Mouse (Mus musculus): ENCODE results near the gene Triobp. TPM values are rescaled to one million over a fixed set of nuclear protein-coding genes. Genes with fewer than 3 reads are reported as not detected.
"Not testable (repeated sequence)": the region's sequence is repeated elsewhere in the genome, so short reads cannot be mapped to it uniquely, and the experiment has no call there.

Gene Triobp
- polyA plus RNA-seq, 1 experiment from 2014 or later, result 46.4 TPM

- WGBS, result 76% methylated on average over 3 of the region's 3 CpGs
- Histone ChIP-seq H3K4me3 (ENCODE audit: low read depth, low read length) (no peak overlapping the region), H3K36me3 (ENCODE audit: control insufficient read depth, insufficient read depth, low read length) (peaks cover 17% of the 10 kb centered on the region)
Observed at GRCm38 (mm10) chr15:79006638-79007037, 59.1 kb downstream of the Triobp start.

GRCm38 (mm10) chr15:79007059-79007458, 59.5 kb downstream of the Triobp start:
- no peaks in the 10 kb centered on the region for H3K27me3 ChIP-seq (ENCODE audit: control insufficient read depth, insufficient read depth, low read length)
- H3K4me2 ChIP-seq (ENCODE audit: low read depth), result no peak overlapping the region
- DNase-seq (ENCODE audit: low spot score), result no peak
- H3K4me1 ChIP-seq (ENCODE audit: control insufficient read depth, insufficient read depth, low read length), result peaks cover 8% of the 10 kb centered on the region
- H3K36me3 ChIP-seq (ENCODE audit: control insufficient read depth, insufficient read depth, low read length), result peaks cover 15% of the 10 kb centered on the region
- ATAC-seq (ENCODE audit: insufficient read depth, low FRiP score, low TSS enrichment), result no peak
- no peak overlapping the region for H3K9ac ChIP-seq (ENCODE audit: low read length)
- no peaks in the 10 kb centered on the region for H3K9me3 ChIP-seq (ENCODE audit: control insufficient read depth, low read length)
- WGBS, result 92% methylated on average over 5 of the region's 5 CpGs
- H3K27ac ChIP-seq (ENCODE audit: low read depth, low read length), result no peak overlapping the region
- H3K4me3 ChIP-seq (ENCODE audit: low read depth, low read length), result no peak overlapping the region

More at GRCm38 (mm10) chr15:79006638-79007037, 59.1 kb downstream of the Triobp start:
- Histone ChIP-seq H3K4me1 (ENCODE audit: control insufficient read depth, insufficient read depth, low read length) (peaks cover 5% of the 10 kb centered on the region), H3K9me3 (ENCODE audit: control insufficient read depth, low read length) (no peaks in the 10 kb centered on the region), H3K27ac (ENCODE audit: low read depth, low read length) (no peak overlapping the region), H3K27me3 (ENCODE audit: control insufficient read depth, insufficient read depth, low read length) (no peaks in the 10 kb centered on the region), H3K9ac (ENCODE audit: low read length) (no peak overlapping the region), H3K4me2 (ENCODE audit: low read depth) (no peak overlapping the region)
- no peak for ATAC-seq (ENCODE audit: insufficient read depth, low FRiP score, low TSS enrichment)
- DNase-seq (ENCODE audit: low spot score), result no peak

GRCm38 (mm10) chr15:79007836-79008235, 60.3 kb downstream of the Triobp start:
- H3K4me1 ChIP-seq (ENCODE audit: control insufficient read depth, insufficient read depth, low read length); DNase-seq (ENCODE audit: low spot score); H3K27me3 ChIP-seq (ENCODE audit: control insufficient read depth, insufficient read depth, low read length); H3K4me3 ChIP-seq (ENCODE audit: low read depth, low read length); ATAC-seq (ENCODE audit: insufficient read depth, low FRiP score, low TSS enrichment); H3K4me2 ChIP-seq (ENCODE audit: low read depth); H3K27ac ChIP-seq (ENCODE audit: low read depth, low read length); H3K9ac ChIP-seq (ENCODE audit: low read length); H3K9me3 ChIP-seq (ENCODE audit: control insufficient read depth, low read length): not testable (repeated sequence)
- 92% methylated on average over 6 of the region's 6 CpGs for WGBS
- peaks cover 12% of the 10 kb centered on the region for H3K36me3 ChIP-seq (ENCODE audit: control insufficient read depth, insufficient read depth, low read length)

- Histone ChIP-seq H3K9me3 (ENCODE audit: control insufficient read depth, low read length) (no peaks in the 10 kb centered on the region), H3K4me2 (ENCODE audit: low read depth) (no peak overlapping the region), H3K4me3 (ENCODE audit: low read depth, low read length) (no peak overlapping the region), H3K27ac (ENCODE audit: low read depth, low read length) (peak overlapping the region; percentile 35; the same call in 1 of the 2 replicates), H3K27me3 (ENCODE audit: control insufficient read depth, insufficient read depth, low read length) (no peaks in the 10 kb centered on the region), H3K9ac (ENCODE audit: low read length) (no peak overlapping the region), H3K4me1 (ENCODE audit: control insufficient read depth, insufficient read depth, low read length) (peaks cover 13% of the 10 kb centered on the region), H3K36me3 (ENCODE audit: control insufficient read depth, insufficient read depth, low read length) (peaks cover 9% of the 10 kb centered on the region)
- no peak for ATAC-seq (ENCODE audit: insufficient read depth, low FRiP score, low TSS enrichment)
- WGBS, result 68% methylated on average over 5 of the region's 5 CpGs
- DNase-seq (ENCODE audit: low spot score), result no peak
Observed at GRCm38 (mm10) chr15:79009734-79010133, 62.2 kb downstream of the Triobp start.

GRCm38 (mm10) chr15:79011550-79011949, 64.0 kb downstream of the Triobp start:
- H3K4me1 ChIP-seq (ENCODE audit: control insufficient read depth, insufficient read depth, low read length), result peaks cover 13% of the 10 kb centered on the region
- peak overlapping the region; percentile 60 for H3K27ac ChIP-seq (ENCODE audit: low read depth, low read length)
- peak overlapping the region; percentile 22; the same call in 1 of the 2 replicates for H3K9ac ChIP-seq (ENCODE audit: low read length)
- ATAC-seq (ENCODE audit: insufficient read depth, low FRiP score, low TSS enrichment) (peak; percentile 63), DNase-seq (ENCODE audit: low spot score) (peak; percentile 57)
- 39% methylated on average over 10 of the region's 10 CpGs for WGBS
- peaks cover 2% of the 10 kb centered on the region; the same call in 1 of the 2 replicates for H3K36me3 ChIP-seq (ENCODE audit: control insufficient read depth, insufficient read depth, low read length)
- H3K4me3 ChIP-seq (ENCODE audit: low read depth, low read length), result no peak overlapping the region
- no peaks in the 10 kb centered on the region for H3K27me3 ChIP-seq (ENCODE audit: control insufficient read depth, insufficient read depth, low read length)
- H3K4me2 ChIP-seq (ENCODE audit: low read depth), result no peak overlapping the region
- no peaks in the 10 kb centered on the region for H3K9me3 ChIP-seq (ENCODE audit: control insufficient read depth, low read length)

GRCm38 (mm10) chr15:79013382-79013781, 65.9 kb downstream of the Triobp start:
- H3K4me3 ChIP-seq (ENCODE audit: low read depth, low read length), result no peak overlapping the region
- peak overlapping the region; percentile 20; the same call in 1 of the 2 replicates for H3K27ac ChIP-seq (ENCODE audit: low read depth, low read length)
- no peaks in the 10 kb centered on the region for H3K36me3 ChIP-seq (ENCODE audit: control insufficient read depth, insufficient read depth, low read length)
- 56% methylated on average over 7 of the region's 7 CpGs for WGBS
- no peak overlapping the region for H3K4me2 ChIP-seq (ENCODE audit: low read depth)
- H3K9me3 ChIP-seq (ENCODE audit: control insufficient read depth, low read length), result no peaks in the 10 kb centered on the region
- no peak for ATAC-seq (ENCODE audit: insufficient read depth, low FRiP score, low TSS enrichment)
- peak; percentile 29 for DNase-seq (ENCODE audit: low spot score)
- H3K4me1 ChIP-seq (ENCODE audit: control insufficient read depth, insufficient read depth, low read length), result peaks cover 13% of the 10 kb centered on the region
- no peaks in the 10 kb centered on the region for H3K27me3 ChIP-seq (ENCODE audit: control insufficient read depth, insufficient read depth, low read length)
- H3K9ac ChIP-seq (ENCODE audit: low read length), result no peak overlapping the region

GRCm38 (mm10) chr15:79018191-79018590, 70.7 kb downstream of the Triobp start:
- no peak overlapping the region for H3K4me3 ChIP-seq (ENCODE audit: low read depth, low read length)
- no peaks in the 10 kb centered on the region for H3K9me3 ChIP-seq (ENCODE audit: control insufficient read depth, low read length)
- ATAC-seq (ENCODE audit: insufficient read depth, low FRiP score, low TSS enrichment), result no peak
- no peaks in the 10 kb centered on the region for H3K27me3 ChIP-seq (ENCODE audit: control insufficient read depth, insufficient read depth, low read length)
- H3K9ac ChIP-seq (ENCODE audit: low read length), result no peak overlapping the region
- H3K27ac ChIP-seq (ENCODE audit: low read depth, low read length), result no peak overlapping the region
- no peak overlapping the region for H3K4me2 ChIP-seq (ENCODE audit: low read depth)
- no peaks in the 10 kb centered on the region for H3K36me3 ChIP-seq (ENCODE audit: control insufficient read depth, insufficient read depth, low read length)
- WGBS, result 33% methylated on average over 4 of the region's 4 CpGs
- H3K4me1 ChIP-seq (ENCODE audit: control insufficient read depth, insufficient read depth, low read length), result peaks cover under 1% of the 10 kb centered on the region; the same call in 1 of the 2 replicates
- DNase-seq (ENCODE audit: low spot score), result no peak

GRCm38 (mm10) chr15:79018886-79019285, 71.4 kb downstream of the Triobp start:
- no peak for DNase-seq (ENCODE audit: low spot score)
- no peak for ATAC-seq (ENCODE audit: insufficient read depth, low FRiP score, low TSS enrichment)
- H3K27me3 ChIP-seq (ENCODE audit: control insufficient read depth, insufficient read depth, low read length), result no peaks in the 10 kb centered on the region
- no peak overlapping the region for H3K4me3 ChIP-seq (ENCODE audit: low read depth, low read length)
- no peaks in the 10 kb centered on the region for H3K36me3 ChIP-seq (ENCODE audit: control insufficient read depth, insufficient read depth, low read length)
- no peaks in the 10 kb centered on the region for H3K9me3 ChIP-seq (ENCODE audit: control insufficient read depth, low read length)
- no peak overlapping the region for H3K27ac ChIP-seq (ENCODE audit: low read depth, low read length)
- no peaks in the 10 kb centered on the region for H3K4me1 ChIP-seq (ENCODE audit: control insufficient read depth, insufficient read depth, low read length)
- no peak overlapping the region for H3K9ac ChIP-seq (ENCODE audit: low read length)
- no peak overlapping the region for H3K4me2 ChIP-seq (ENCODE audit: low read depth)
- 68% methylated on average over 3 of the region's 3 CpGs for WGBS

- DNase-seq (ENCODE audit: low spot score) (no peak), ATAC-seq (ENCODE audit: insufficient read depth, low FRiP score, low TSS enrichment) (no peak)
- H3K4me2 ChIP-seq (ENCODE audit: low read depth), result no peak overlapping the region
- no peak overlapping the region for H3K4me3 ChIP-seq (ENCODE audit: low read depth, low read length)
- H3K4me1 ChIP-seq (ENCODE audit: control insufficient read depth, insufficient read depth, low read length), result peaks cover 10% of the 10 kb centered on the region
- 67% methylated on average over 10 of the region's 10 CpGs for WGBS
- H3K36me3 ChIP-seq (ENCODE audit: control insufficient read depth, insufficient read depth, low read length), result no peaks in the 10 kb centered on the region
- H3K9ac ChIP-seq (ENCODE audit: low read length), result no peak overlapping the region
- H3K27me3 ChIP-seq (ENCODE audit: control insufficient read depth, insufficient read depth, low read length), result no peaks in the 10 kb centered on the region
- H3K9me3 ChIP-seq (ENCODE audit: control insufficient read depth, low read length), result no peaks in the 10 kb centered on the region
- H3K27ac ChIP-seq (ENCODE audit: low read depth, low read length), result no peak overlapping the region
Observed at GRCm38 (mm10) chr15:79022671-79023230, 75.2 kb downstream of the Triobp start.

Measured in neural tube, embryonic 11.5 days (tissue).